Mouse (Mus musculus): Measurements from ENCODE around the gene Fars2. TPM values are rescaled to one million over a fixed set of nuclear protein-coding genes. Genes with fewer than 3 reads are reported as not detected.

Gene Fars2
- polyA plus RNA-seq, 1 experiment from 2014 or later, result 31.7 TPM

GRCm38 (mm10) chr13:36305306-36305705 is 188.1 kb downstream of the Fars2 start:
- H3K9ac ChIP-seq (ENCODE audit: low read depth, low read length), result no peak overlapping the region
- no peak overlapping the region for H3K4me3 ChIP-seq (ENCODE audit: low read length)
- ATAC-seq (ENCODE audit: low FRiP score, low TSS enrichment), result no peak
- no peaks in the 10 kb centered on the region for H3K4me1 ChIP-seq (ENCODE audit: control insufficient read depth, insufficient read depth, low read length)
- no peaks in the 10 kb centered on the region for H3K27me3 ChIP-seq (ENCODE audit: control insufficient read depth, insufficient read depth, low read length)
- H3K9me3 ChIP-seq (ENCODE audit: control insufficient read depth, low read length), result no peaks in the 10 kb centered on the region
- WGBS, result 64% methylated on average over 2 of the region's 2 CpGs
- no peak overlapping the region for H3K27ac ChIP-seq (ENCODE audit: low read depth, low read length)
- no peaks in the 10 kb centered on the region for H3K36me3 ChIP-seq (ENCODE audit: control insufficient read depth, insufficient read depth, low read length)
- no peak overlapping the region for H3K4me2 ChIP-seq (replicated peaks; ENCODE audit: low read depth, low read length)

GRCm38 (mm10) chr13:36307386-36307785 is 190.2 kb downstream of the Fars2 start:
- H3K27ac ChIP-seq (ENCODE audit: low read depth, low read length), result no peak overlapping the region
- no peak overlapping the region for H3K9ac ChIP-seq (ENCODE audit: low read depth, low read length)
- H3K4me3 ChIP-seq (ENCODE audit: low read length), result no peak overlapping the region
- H3K27me3 ChIP-seq (ENCODE audit: control insufficient read depth, insufficient read depth, low read length), result no peaks in the 10 kb centered on the region
- no peak overlapping the region for H3K4me2 ChIP-seq (replicated peaks; ENCODE audit: low read depth, low read length)
- H3K36me3 ChIP-seq (ENCODE audit: control insufficient read depth, insufficient read depth, low read length), result no peaks in the 10 kb centered on the region
- H3K9me3 ChIP-seq (ENCODE audit: control insufficient read depth, low read length), result no peaks in the 10 kb centered on the region
- no peak for ATAC-seq (ENCODE audit: low FRiP score, low TSS enrichment)
- H3K4me1 ChIP-seq (ENCODE audit: control insufficient read depth, insufficient read depth, low read length), result no peaks in the 10 kb centered on the region
- 78% methylated on average over 4 of the region's 4 CpGs for WGBS

GRCm38 (mm10) chr13:36309160-36309559 is 191.9 kb downstream of the Fars2 start:
- Histone ChIP-seq H3K27ac (ENCODE audit: low read depth, low read length) (no peak overlapping the region), H3K36me3 (ENCODE audit: control insufficient read depth, insufficient read depth, low read length) (no peaks in the 10 kb centered on the region), H3K27me3 (ENCODE audit: control insufficient read depth, insufficient read depth, low read length) (no peaks in the 10 kb centered on the region), H3K4me1 (ENCODE audit: control insufficient read depth, insufficient read depth, low read length) (no peaks in the 10 kb centered on the region), H3K4me2 (replicated peaks; ENCODE audit: low read depth, low read length) (no peak overlapping the region), H3K4me3 (ENCODE audit: low read length) (no peak overlapping the region), H3K9me3 (ENCODE audit: control insufficient read depth, low read length) (no peaks in the 10 kb centered on the region), H3K9ac (ENCODE audit: low read depth, low read length) (no peak overlapping the region)
- no peak for ATAC-seq (ENCODE audit: low FRiP score, low TSS enrichment)
- 60% methylated on average over 1 of the region's 1 CpGs for WGBS

GRCm38 (mm10) chr13:36314218-36314617 is 197.0 kb downstream of the Fars2 start:
- no peak for ATAC-seq (ENCODE audit: low FRiP score, low TSS enrichment)
- whole genome bisulfite sequencing, result 60% methylated on average over 8 of the region's 8 CpGs
- Histone ChIP-seq H3K27me3 (ENCODE audit: control insufficient read depth, insufficient read depth, low read length) (no peaks in the 10 kb centered on the region), H3K27ac (ENCODE audit: low read depth, low read length) (no peak overlapping the region), H3K4me1 (ENCODE audit: control insufficient read depth, insufficient read depth, low read length) (no peaks in the 10 kb centered on the region), H3K4me2 (replicated peaks; ENCODE audit: low read depth, low read length) (no peak overlapping the region), H3K4me3 (ENCODE audit: low read length) (no peak overlapping the region), H3K9ac (ENCODE audit: low read depth, low read length) (no peak overlapping the region), H3K36me3 (ENCODE audit: control insufficient read depth, insufficient read depth, low read length) (no peaks in the 10 kb centered on the region), H3K9me3 (ENCODE audit: control insufficient read depth, low read length) (no peaks in the 10 kb centered on the region)

GRCm38 (mm10) chr13:36314860-36315800 is 197.9 kb downstream of the Fars2 start:
- ATAC-seq (ENCODE audit: low FRiP score, low TSS enrichment), result no peak
- no peak overlapping the region for H3K27ac ChIP-seq (ENCODE audit: low read depth, low read length)

GRCm38 (mm10) chr13:36317824-36318223 is 200.6 kb downstream of the Fars2 start:
- ATAC-seq (ENCODE audit: low FRiP score, low TSS enrichment), result no peak
- Histone ChIP-seq H3K4me3 (ENCODE audit: low read length) (no peak overlapping the region), H3K27me3 (ENCODE audit: control insufficient read depth, insufficient read depth, low read length) (no peaks in the 10 kb centered on the region), H3K27ac (ENCODE audit: low read depth, low read length) (no peak overlapping the region), H3K4me2 (replicated peaks; ENCODE audit: low read depth, low read length) (no peak overlapping the region), H3K4me1 (ENCODE audit: control insufficient read depth, insufficient read depth, low read length) (no peaks in the 10 kb centered on the region), H3K9me3 (ENCODE audit: control insufficient read depth, low read length) (no peaks in the 10 kb centered on the region), H3K36me3 (ENCODE audit: control insufficient read depth, insufficient read depth, low read length) (no peaks in the 10 kb centered on the region), H3K9ac (ENCODE audit: low read depth, low read length) (no peak overlapping the region)
- WGBS, result 91% methylated on average over 3 of the region's 3 CpGs

More at GRCm38 (mm10) chr13:36314860-36315800, 197.9 kb downstream of the Fars2 start:
- Histone ChIP-seq H3K9ac (ENCODE audit: low read depth, low read length) (no peak overlapping the region), H3K4me1 (ENCODE audit: control insufficient read depth, insufficient read depth, low read length) (no peaks in the 10 kb centered on the region), H3K4me3 (ENCODE audit: low read length) (no peak overlapping the region), H3K9me3 (ENCODE audit: control insufficient read depth, low read length) (no peaks in the 10 kb centered on the region), H3K27me3 (ENCODE audit: control insufficient read depth, insufficient read depth, low read length) (no peaks in the 10 kb centered on the region), H3K36me3 (ENCODE audit: control insufficient read depth, insufficient read depth, low read length) (no peaks in the 10 kb centered on the region), H3K4me2 (replicated peaks; ENCODE audit: low read depth, low read length) (no peak overlapping the region)
- 82% methylated on average over 10 of the region's 10 CpGs for WGBS

GRCm38 (mm10) chr13:36324624-36325023 is 207.4 kb downstream of the Fars2 start:
- H3K4me1 ChIP-seq (ENCODE audit: control insufficient read depth, insufficient read depth, low read length), result no peaks in the 10 kb centered on the region
- H3K4me3 ChIP-seq (ENCODE audit: low read length), result no peak overlapping the region
- H3K9me3 ChIP-seq (ENCODE audit: control insufficient read depth, low read length), result no peaks in the 10 kb centered on the region
- H3K27ac ChIP-seq (ENCODE audit: low read depth, low read length), result no peak overlapping the region
- no peak for ATAC-seq (ENCODE audit: low FRiP score, low TSS enrichment)
- no peak overlapping the region for H3K4me2 ChIP-seq (replicated peaks; ENCODE audit: low read depth, low read length)
- H3K36me3 ChIP-seq (ENCODE audit: control insufficient read depth, insufficient read depth, low read length), result no peaks in the 10 kb centered on the region
- H3K27me3 ChIP-seq (ENCODE audit: control insufficient read depth, insufficient read depth, low read length), result no peaks in the 10 kb centered on the region
- no peak overlapping the region for H3K9ac ChIP-seq (ENCODE audit: low read depth, low read length)
- WGBS, result 90% methylated on average over 2 of the region's 2 CpGs

- H3K4me1 ChIP-seq (ENCODE audit: control insufficient read depth, insufficient read depth, low read length), result no peaks in the 10 kb centered on the region
- no peak for ATAC-seq (ENCODE audit: low FRiP score, low TSS enrichment)
- 77% methylated on average over 3 of the region's 3 CpGs for WGBS
- no peaks in the 10 kb centered on the region for H3K36me3 ChIP-seq (ENCODE audit: control insufficient read depth, insufficient read depth, low read length)
- no peak overlapping the region for H3K27ac ChIP-seq (ENCODE audit: low read depth, low read length)
- H3K9me3 ChIP-seq (ENCODE audit: control insufficient read depth, low read length), result no peaks in the 10 kb centered on the region
- H3K9ac ChIP-seq (ENCODE audit: low read depth, low read length), result no peak overlapping the region
- no peak overlapping the region for H3K4me2 ChIP-seq (replicated peaks; ENCODE audit: low read depth, low read length)
- no peak overlapping the region for H3K4me3 ChIP-seq (ENCODE audit: low read length)
- H3K27me3 ChIP-seq (ENCODE audit: control insufficient read depth, insufficient read depth, low read length), result no peaks in the 10 kb centered on the region
Observed at GRCm38 (mm10) chr13:36326539-36326938, 209.3 kb downstream of the Fars2 start.

GRCm38 (mm10) chr13:36329871-36330270 is 212.7 kb downstream of the Fars2 start:
- Histone ChIP-seq H3K27ac (ENCODE audit: low read depth, low read length) (no peak overlapping the region), H3K9ac (ENCODE audit: low read depth, low read length) (no peak overlapping the region)

More at GRCm38 (mm10) chr13:36329871-36330270, 212.7 kb downstream of the Fars2 start:
- H3K27me3 ChIP-seq (ENCODE audit: control insufficient read depth, insufficient read depth, low read length), result no peaks in the 10 kb centered on the region
- no peak overlapping the region for H3K4me3 ChIP-seq (ENCODE audit: low read length)
- no peaks in the 10 kb centered on the region for H3K4me1 ChIP-seq (ENCODE audit: control insufficient read depth, insufficient read depth, low read length)
- ATAC-seq (ENCODE audit: low FRiP score, low TSS enrichment), result no peak
- H3K9me3 ChIP-seq (ENCODE audit: control insufficient read depth, low read length), result no peaks in the 10 kb centered on the region
- H3K36me3 ChIP-seq (ENCODE audit: control insufficient read depth, insufficient read depth, low read length), result no peaks in the 10 kb centered on the region
- 50% methylated on average over 2 of the region's 2 CpGs for WGBS
- no peak overlapping the region for H3K4me2 ChIP-seq (replicated peaks; ENCODE audit: low read depth, low read length)
